Mouse (Mus musculus) liver, embryonic 16.5 days (tissue): Measurements from ENCODE around the gene Tmie. TPM values are rescaled to one million over a fixed set of nuclear protein-coding genes. Genes with fewer than 3 reads are reported as not detected.
"Not testable (repeated sequence)": the region's sequence is repeated elsewhere in the genome, so short reads cannot be mapped to it uniquely, and the experiment has no call there.

Source experiments
- ATAC-seq: fragments of 200-750 bp; cut with Nextera tagmentation; 2 replicates; pipeline ENCODE4 v1.8.0; 2017; ENCODE audit warnings: low read depth, mild to moderate bottlenecking, moderate number of reproducible peaks, moderate library complexity
- H3K27ac ChIP-seq: fragments of 300-500 bp; sonication (generic); 2 replicates; pipeline ENCODE4 v1.5.1; 2014; ENCODE audit warnings: mild to moderate bottlenecking, low read length
- H3K27me3 ChIP-seq: fragments of 300-500 bp; sonication (generic); 2 replicates; pipeline ENCODE4 v1.6.1; 2014; ENCODE audit warnings: low read depth, low read length, mixed read lengths; ENCODE audit not compliant: control insufficient read depth, insufficient read depth
- H3K36me3 ChIP-seq: fragments of 300-500 bp; sonication (generic); 2 replicates; pipeline ENCODE4 v1.6.1; 2014; ENCODE audit warnings: mild to moderate bottlenecking; ENCODE audit not compliant: control insufficient read depth, insufficient read depth
- H3K4me1 ChIP-seq: fragments of 300-500 bp; sonication (generic); 2 replicates; pipeline ENCODE4 v1.6.1; 2014; ENCODE audit warnings: low read depth, low read length, mixed read lengths; ENCODE audit not compliant: control insufficient read depth
- H3K4me2 ChIP-seq: fragments of 300-500 bp; sonication (generic); 2 replicates; pipeline ENCODE4 v1.6.1; 2014; ENCODE audit warnings: low read depth, low read length, mixed read lengths
- H3K4me3 ChIP-seq: fragments of 300-500 bp; sonication (generic); 2 replicates; pipeline ENCODE4 v1.5.1; 2014; ENCODE audit warnings: low read depth, mild to moderate bottlenecking, low read length
- H3K9ac ChIP-seq: fragments of 300-500 bp; sonication (generic); 2 replicates; pipeline ENCODE4 v1.6.1; 2014; ENCODE audit warnings: low read depth, low read length
- H3K9me3 ChIP-seq: fragments of 300-500 bp; sonication (generic); replicated peaks from 2 replicates; pipeline ENCODE4 v1.6.1; 2016; ENCODE audit warnings: low read length; ENCODE audit not compliant: control insufficient read depth
- WGBS: fragments of 180-500 bp; shearing (Covaris S2); extraction: QIAGEN DNeasy Blood & Tissue Kit; methylation state at CpG from one replicate; pipeline ENCODE4 v1.1.7; 2014; ENCODE audit not compliant: insufficient replicate concordance; 5-methylcytosine and 5-hydroxymethylcytosine counted together
- microRNA-seq: library from miRNA; unstranded; fragments of <30 nt; microRNA quantifications from one replicate; pipeline ENCODE4, GENCODE M21; 2016
- polyA plus RNA-seq: library from polyadenylated mRNA; unstranded; fragments of >200 nt; fragmentation: Nextera tagmentation; extraction: Ambion mirVana; gene quantifications from 2 replicates; pipeline ENCODE4 v1.2.1, GENCODE M21; 2015

Gene Tmie
- polyA plus RNA-seq, 1 experiment from 2014 or later: 2.8 TPM

- WGBS: 68% methylated on average over 19 of the region's 19 CpGs
- H3K27me3 ChIP-seq: no peaks in the 10 kb centered on the region
- no peaks in the 10 kb centered on the region for H3K9me3 ChIP-seq
- H3K27ac ChIP-seq: no peak within 1 kb of the TSS
- no peak within 1 kb of the TSS for H3K4me2 ChIP-seq
- ATAC-seq: no peak
- no peaks in the 10 kb centered on the region for H3K36me3 ChIP-seq
- H3K4me3 ChIP-seq: no peak within 1 kb of the TSS
- H3K9ac ChIP-seq: no peak within 1 kb of the TSS
- H3K4me1 ChIP-seq: no peaks in the 10 kb centered on the region
Observed at GRCm38 (mm10) chr9:110834411-110834810, 45.5 kb downstream of the Tmie start, which contains the start of gene Prss45. Prss45 (plus strand) TSS chr9:110834588.

- ATAC-seq: no peak
- Histone ChIP-seq H3K27ac (no peak overlapping the region), H3K27me3 (no peaks in the 10 kb centered on the region; the same call in 1 of the 2 replicates), H3K36me3 (no peaks in the 10 kb centered on the region), H3K4me2 (no peak overlapping the region), H3K9me3 (no peaks in the 10 kb centered on the region), H3K4me3 (no peak overlapping the region), H3K4me1 (no peaks in the 10 kb centered on the region), H3K9ac (no peak overlapping the region)
- 49% methylated on average over 5 of the region's 5 CpGs for WGBS
Observed at GRCm38 (mm10) chr9:110833021-110833420, 46.9 kb downstream of the Tmie start.

GRCm38 (mm10) chr9:110826390-110826789, 53.5 kb downstream of the Tmie start, which contains the start of gene Prss43:
Prss43 (plus strand) TSS chr9:110826690.
- ATAC-seq: no peak
- H3K4me2 ChIP-seq: no peak within 1 kb of the TSS
- H3K9me3 ChIP-seq: no peaks in the 10 kb centered on the region
- no peaks in the 10 kb centered on the region for H3K4me1 ChIP-seq
- H3K9ac ChIP-seq: no peak within 1 kb of the TSS
- H3K27me3 ChIP-seq: no peaks in the 10 kb centered on the region; the same call in 1 of the 2 replicates
- WGBS: 52% methylated on average over 3 of the region's 3 CpGs
- no peak within 1 kb of the TSS for H3K27ac ChIP-seq
- H3K36me3 ChIP-seq: no peaks in the 10 kb centered on the region
- no peak within 1 kb of the TSS for H3K4me3 ChIP-seq

- Histone ChIP-seq H3K9me3 (no peaks in the 10 kb centered on the region), H3K4me1 (no peaks in the 10 kb centered on the region), H3K27ac (no peak overlapping the region), H3K4me3 (no peak overlapping the region), H3K9ac (no peak overlapping the region), H3K36me3 (no peaks in the 10 kb centered on the region), H3K4me2 (no peak overlapping the region), H3K27me3 (no peaks in the 10 kb centered on the region; the same call in 1 of the 2 replicates)
- ATAC-seq: no peak
- WGBS: 25% methylated on average over 7 of the region's 7 CpGs
Observed at GRCm38 (mm10) chr9:110825832-110826231, 54.1 kb downstream of the Tmie start.

- Histone ChIP-seq H3K36me3 (no peaks in the 10 kb centered on the region), H3K27me3 (no peaks in the 10 kb centered on the region; the same call in 1 of the 2 replicates), H3K4me2 (no peak overlapping the region), H3K4me3 (no peak overlapping the region), H3K27ac (no peak overlapping the region), H3K9ac (no peak overlapping the region), H3K4me1 (no peaks in the 10 kb centered on the region), H3K9me3 (no peaks in the 10 kb centered on the region)
- WGBS: 50% methylated on average over 4 of the region's 4 CpGs
- ATAC-seq: no peak
Observed at GRCm38 (mm10) chr9:110825426-110825825, 54.5 kb downstream of the Tmie start.

- H3K27me3 ChIP-seq: no peaks in the 10 kb centered on the region
- no peak for ATAC-seq
- H3K4me1 ChIP-seq: no peaks in the 10 kb centered on the region
- H3K27ac ChIP-seq: no peak overlapping the region
- H3K9ac ChIP-seq: no peak overlapping the region
- no peak overlapping the region for H3K4me3 ChIP-seq
- H3K36me3 ChIP-seq: no peaks in the 10 kb centered on the region
- no peak overlapping the region for H3K4me2 ChIP-seq
- H3K9me3 ChIP-seq: no peaks in the 10 kb centered on the region
- 61% methylated on average over 7 of the region's 7 CpGs for WGBS
Observed at GRCm38 (mm10) chr9:110821436-110821835, 58.5 kb downstream of the Tmie start.

- not testable (repeated sequence) for H3K27ac ChIP-seq, H3K9me3 ChIP-seq, H3K27me3 ChIP-seq, H3K9ac ChIP-seq, H3K4me2 ChIP-seq, H3K4me1 ChIP-seq, H3K4me3 ChIP-seq, H3K36me3 ChIP-seq, ATAC-seq
Observed at GRCm38 (mm10) chr9:110820546-110820945, 59.4 kb downstream of the Tmie start.

Small RNA genes lying within 50 kb of the gene (microRNA-seq; reads per million reads assigned to microRNA genes)
- gene Gm24269: not detected

Other genes starting within 250 kb of the Tmie start
- gene Nbeal2, start 226.0 kb downstream of the Tmie start, polyA plus RNA-seq: 1.7 and 2.8 TPM in 2 replicates
- gene Ccdc12, start 223.6 kb downstream of the Tmie start, polyA plus RNA-seq: 59.5 and 60.5 TPM in 2 replicates
- 1.1 and 1.9 TPM in 2 replicates for gene Myl3, start 138.3 kb downstream of the Tmie start, polyA plus RNA-seq
- 2.3 and 2.5 TPM in 2 replicates for gene Pth1r, start 133.0 kb downstream of the Tmie start, polyA plus RNA-seq
- not detected in 2 replicates for gene Prss42, start 81.9 kb downstream of the Tmie start, polyA plus RNA-seq
- not detected in 2 replicates for gene Prss44, start 66.1 kb downstream of the Tmie start, polyA plus RNA-seq
- gene Prss43, start 53.4 kb downstream of the Tmie start, polyA plus RNA-seq: not detected in 2 replicates
- not detected in 2 replicates for gene Prss45, start 45.5 kb downstream of the Tmie start, polyA plus RNA-seq
- not detected in 2 replicates for gene Prss46, start 35.6 kb downstream of the Tmie start, polyA plus RNA-seq
- gene Prss50, start 22.1 kb downstream of the Tmie start, polyA plus RNA-seq: 8.2 and 8.6 TPM in 2 replicates
- 1.8 and 2.0 TPM in 2 replicates for gene Als2cl, start 243 bp downstream of the Tmie start, polyA plus RNA-seq
- not detected in 2 replicates for gene Fam240a, start 36.7 kb upstream of the Tmie start, polyA plus RNA-seq
- not detected in 2 replicates for gene Tdgf1, start 66.0 kb upstream of the Tmie start, polyA plus RNA-seq
- 0.29 and 0.44 TPM in 2 replicates for gene Lrrc2, start 71.4 kb upstream of the Tmie start, polyA plus RNA-seq
- 13.7 and 18.1 TPM in 2 replicates for gene Rtp3, start 110.5 kb upstream of the Tmie start, polyA plus RNA-seq
- gene Ltf, start 139.2 kb upstream of the Tmie start, polyA plus RNA-seq: 173 and 211 TPM in 2 replicates
- gene Ccrl2, start 177.4 kb upstream of the Tmie start, polyA plus RNA-seq: 15.7 and 18.2 TPM in 2 replicates
- 16.2 and 16.9 TPM in 2 replicates for gene Lrrfip2, start 237.5 kb upstream of the Tmie start, polyA plus RNA-seq